Mouse (Mus musculus) CH12.LX (cell line): ENCODE measurements at regions not wholly inside any gene's neighbourhood (a gene's known extent, or its start where the extent isn't known, plus 50 kb on each side); places are given as distances from the start of the nearest gene placed in this dataset.
A peak's percentile ranks its signal among the peaks of the same experiment; 100 is the strongest.

Experiments used
- CTCF ChIP-seq, 2 experiments: IDR thresholded peaks in 1 of 2; conservative IDR thresholded peaks in 1 of 2; 2 replicates each; pipeline ENCODE4 v1.5.1; 2011 to 2012; ENCODE audit warnings: low read depth in 2 of 2, low read length in 2 of 2, improper control_type of control experiment in 1 of 2, inconsistent platforms in 1 of 2, mild to moderate bottlenecking in 1 of 2, moderate library complexity in 1 of 2
- E2F4 ChIP-seq: IDR thresholded peaks from 2 replicates; pipeline ENCODE4 v1.6.1; 2011; ENCODE audit warnings: low read depth, low read length, improper control_type of control experiment; ENCODE audit not compliant: insufficient replicate concordance
- EP300 ChIP-seq: IDR thresholded peaks from 2 replicates; pipeline ENCODE4 v1.6.1; 2011; ENCODE audit warnings: low read length, improper control_type of control experiment
- MAX ChIP-seq: IDR thresholded peaks from 2 replicates; pipeline ENCODE4 v1.6.1; 2011; ENCODE audit warnings: low read length, improper control_type of control experiment
- POLR2A ChIP-seq: IDR thresholded peaks from 2 replicates; pipeline ENCODE4 v1.6.1; 2011; ENCODE audit warnings: low read depth, mild to moderate bottlenecking, improper control_type of control experiment, low read length

DNA sequence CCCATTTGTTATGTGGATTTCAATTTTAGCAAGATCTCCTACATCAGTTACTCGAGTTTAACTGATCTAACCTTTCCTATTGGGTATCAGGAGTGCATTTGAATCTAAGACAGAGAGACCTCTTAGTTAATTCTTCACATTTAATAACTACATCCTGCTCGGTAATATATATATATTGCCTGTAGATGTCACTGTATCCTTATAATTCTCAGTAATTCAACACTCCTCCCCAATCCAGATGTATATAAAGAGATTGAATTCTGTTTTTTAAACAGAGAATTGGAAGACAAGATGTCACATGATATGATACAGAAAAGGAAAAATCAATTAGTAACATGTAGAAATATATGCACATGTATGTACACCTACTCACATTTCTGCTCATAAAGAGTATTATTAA lies 133.3 kb upstream of the Mageb4 start:
- TF ChIP-seq POLR2A (no peak), CTCF (conservative IDR thresholded peaks at IDR 0.05 in 1 of 2, IDR thresholded peaks at IDR 0.05 in 1 of 2; ENCODE audit: low read depth in 2 of 2, low read length in 2 of 2) (peak in 1 of 2 experiments; percentile 7; a peak in 1 of 4 replicates), E2F4 (no peak), MAX (no peak), EP300 (no peak)
